ENCODE assay signal across 15 mouse cellular contexts in the genomic region with DNA sequence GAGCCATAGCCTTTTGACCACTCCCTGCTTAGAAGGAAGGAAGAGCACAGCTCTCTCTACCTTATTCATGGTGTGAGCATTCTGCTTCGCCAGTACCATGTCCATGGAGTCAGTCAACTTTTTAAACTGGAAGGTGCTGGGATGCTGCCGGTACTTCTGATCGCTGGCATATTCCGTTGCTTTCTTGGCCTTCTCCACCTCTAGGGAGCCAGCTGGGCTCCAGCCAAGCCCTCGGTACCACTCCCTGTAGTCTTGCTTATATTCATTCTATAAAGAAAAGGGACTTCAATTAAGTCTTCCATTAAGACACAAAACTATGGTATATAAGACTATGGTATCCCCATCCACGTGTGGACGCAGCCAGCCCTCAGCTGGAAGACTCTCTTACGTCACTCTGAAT.
"Had no signal": no experiment of that assay in that cellular context is flagged by ENCODE, and none has a peak within 500 bp of the region (broad histone marks: within the 10 kb centered on the region; RNA-seq: fewer than 3 reads in every experiment).

No protein-coding gene starts in this region.

- DNase-seq: lung, adult 2 months; lung, postnatal 14 days; lung, postnatal 36 days; right cerebral cortex, postnatal 14 days; thymus, adult 2 months; thymus, postnatal 25 days; thymus, postnatal 4 days had no signal

- H3K4me3 ChIP-seq: lung, embryonic 15.5 days; megakaryocyte, embryonic 14.5 days; midbrain, embryonic 13.5 days; midbrain, embryonic 15.5 days; neural tube, embryonic 12.5 days; stomach, embryonic 15.5 days had no signal

- H3K27ac ChIP-seq: lung, embryonic 15.5 days; macrophage; midbrain, embryonic 13.5 days; midbrain, embryonic 15.5 days; neural tube, embryonic 12.5 days; stomach, embryonic 15.5 days; stomach, postnatal 0 days had no signal
